Mouse (Mus musculus) neural tube, embryonic 12.5 days (tissue): ENCODE measurements at regions not wholly inside any gene's neighbourhood (a gene's known extent, or its start where the extent isn't known, plus 50 kb on each side); places are given as distances from the start of the nearest gene placed in this dataset.

Source experiments
- ATAC-seq: fragments of 200-750 bp; cut with Nextera tagmentation; 2 replicates; pipeline ENCODE4 v1.8.0; 2017; ENCODE audit warnings: low read depth, mild to moderate bottlenecking, moderate TSS enrichment, moderate library complexity; ENCODE audit not compliant: low FRiP score
- H3K27ac ChIP-seq: fragments of 300-500 bp; sonication (generic); 2 replicates; pipeline ENCODE4 v1.5.1; 2016
- H3K27me3 ChIP-seq: fragments of 300-500 bp; sonication (generic); replicated peaks from 2 replicates; pipeline ENCODE4 v1.6.1; 2016; ENCODE audit warnings: mild to moderate bottlenecking
- H3K36me3 ChIP-seq: fragments of 300-500 bp; sonication (generic); 2 replicates; pipeline ENCODE4 v1.6.1; 2016; ENCODE audit warnings: mild to moderate bottlenecking
- H3K4me1 ChIP-seq: fragments of 300-500 bp; sonication (generic); 2 replicates; pipeline ENCODE4 v1.6.1; 2016
- H3K4me2 ChIP-seq: fragments of 300-500 bp; sonication (generic); replicated peaks from 2 replicates; pipeline ENCODE4 v1.6.1; 2016; ENCODE audit warnings: mild to moderate bottlenecking
- H3K4me3 ChIP-seq: fragments of 300-500 bp; sonication (generic); 2 replicates; pipeline ENCODE4 v1.5.1; 2016
- H3K9ac ChIP-seq: fragments of 300-500 bp; sonication (generic); 2 replicates; pipeline ENCODE4 v1.6.1; 2016; ENCODE audit warnings: mild to moderate bottlenecking
- H3K9me3 ChIP-seq: fragments of 300-500 bp; sonication (generic); 2 replicates; pipeline ENCODE4 v1.6.1; 2016; ENCODE audit warnings: mild to moderate bottlenecking
- WGBS: fragments of 180-500 bp; shearing (Covaris S2); methylation state at CpG from one replicate; pipeline ENCODE4 v1.1.7; 2016; 5-methylcytosine and 5-hydroxymethylcytosine counted together

GRCm38 (mm10) chr3:149518928-149519574 lies 528.7 kb upstream of the Adgrl2 start:
- Histone ChIP-seq H3K27ac (no peak overlapping the region), H3K9me3 (no peaks in the 10 kb centered on the region), H3K27me3 (no peaks in the 10 kb centered on the region), H3K4me2 (peak overlapping the region; percentile 74), H3K36me3 (no peaks in the 10 kb centered on the region), H3K4me1 (peaks cover 10% of the 10 kb centered on the region), H3K4me3 (peak overlapping the region; percentile 34), H3K9ac (peak overlapping the region; percentile 22; the same call in 1 of the 2 replicates)
- 4% methylated on average over 27 of the region's 27 CpGs for WGBS
- peak; percentile 64 for ATAC-seq

DNA sequence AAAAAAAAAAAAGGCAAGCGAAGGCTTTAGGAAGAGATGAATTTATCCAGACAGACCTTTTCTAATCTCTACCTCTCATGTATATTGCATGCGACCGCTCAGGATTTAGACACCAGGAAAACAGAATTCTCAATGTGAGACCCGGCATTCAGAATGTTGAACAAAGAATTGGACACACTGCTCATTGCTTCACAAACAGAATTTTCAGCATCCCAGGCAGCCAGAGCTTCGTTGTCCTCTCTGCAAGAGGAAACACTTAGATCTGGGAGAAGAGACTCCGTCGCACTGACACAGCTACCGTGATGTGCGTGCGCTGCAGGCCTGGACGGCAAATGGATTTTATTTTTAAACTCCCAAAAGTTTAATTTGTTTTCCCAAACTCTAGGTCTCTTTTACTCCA lies 527.2 kb upstream of the Adgrl2 start:
- H3K9me3 ChIP-seq = no peaks in the 10 kb centered on the region
- no peak overlapping the region for H3K27ac ChIP-seq
- no peak overlapping the region for H3K9ac ChIP-seq
- WGBS = 45% methylated on average over 11 of the region's 11 CpGs
- no peaks in the 10 kb centered on the region for H3K36me3 ChIP-seq
- peaks cover 10% of the 10 kb centered on the region for H3K4me1 ChIP-seq
- ATAC-seq = no peak
- H3K4me3 ChIP-seq = no peak overlapping the region
- H3K4me2 ChIP-seq = no peak overlapping the region
- H3K27me3 ChIP-seq = no peaks in the 10 kb centered on the region

- no peaks in the 10 kb centered on the region for H3K36me3 ChIP-seq
- H3K27ac ChIP-seq = no peak overlapping the region
- 93% methylated on average over 6 of the region's 6 CpGs for WGBS
- no peaks in the 10 kb centered on the region for H3K9me3 ChIP-seq
- ATAC-seq = no peak
- no peak overlapping the region for H3K9ac ChIP-seq
- H3K4me2 ChIP-seq = no peak overlapping the region
- H3K4me3 ChIP-seq = no peak overlapping the region
- H3K4me1 ChIP-seq = no peaks in the 10 kb centered on the region
- no peaks in the 10 kb centered on the region for H3K27me3 ChIP-seq
Observed at GRCm38 (mm10) chr3:149509178-149509577, 518.8 kb upstream of the Adgrl2 start.

- H3K9ac ChIP-seq = no peak overlapping the region
- no peak overlapping the region for H3K27ac ChIP-seq
- 95% methylated on average over 10 of the region's 10 CpGs for whole genome bisulfite sequencing
- no peak overlapping the region for H3K4me2 ChIP-seq
- H3K36me3 ChIP-seq = no peaks in the 10 kb centered on the region
- no peaks in the 10 kb centered on the region for H3K4me1 ChIP-seq
- no peaks in the 10 kb centered on the region for H3K9me3 ChIP-seq
- no peak overlapping the region for H3K4me3 ChIP-seq
- H3K27me3 ChIP-seq = no peaks in the 10 kb centered on the region
- no peak for ATAC-seq
Observed at GRCm38 (mm10) chr3:149508671-149509070, 518.3 kb upstream of the Adgrl2 start.

DNA sequence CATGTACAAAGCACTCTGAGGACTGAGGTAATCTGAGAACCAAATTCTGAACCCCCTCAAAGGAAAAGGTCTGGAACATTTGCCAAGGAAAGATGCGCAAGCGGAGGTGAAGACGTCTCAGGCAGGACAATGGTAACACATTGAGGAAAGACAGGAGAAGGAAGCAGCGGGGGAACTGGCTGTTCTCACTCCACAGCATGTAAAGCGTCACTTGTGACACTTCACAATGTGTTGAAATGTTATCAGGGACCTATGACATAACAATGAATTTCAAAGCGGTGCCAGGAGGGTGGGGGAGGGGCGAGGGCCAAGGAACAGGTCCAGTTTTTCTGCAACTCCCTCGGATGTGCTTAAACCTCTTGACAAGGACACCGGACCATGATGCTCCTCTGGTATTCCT lies 515.3 kb upstream of the Adgrl2 start:
- H3K27me3 ChIP-seq = no peaks in the 10 kb centered on the region
- no peak for ATAC-seq
- no peak overlapping the region for H3K27ac ChIP-seq
- H3K9me3 ChIP-seq = no peaks in the 10 kb centered on the region
- H3K36me3 ChIP-seq = no peaks in the 10 kb centered on the region
- no peak overlapping the region for H3K9ac ChIP-seq
- no peak overlapping the region for H3K4me2 ChIP-seq
- no peak overlapping the region for H3K4me3 ChIP-seq
- no peaks in the 10 kb centered on the region for H3K4me1 ChIP-seq
- WGBS = 87% methylated on average over 9 of the region's 9 CpGs

DNA sequence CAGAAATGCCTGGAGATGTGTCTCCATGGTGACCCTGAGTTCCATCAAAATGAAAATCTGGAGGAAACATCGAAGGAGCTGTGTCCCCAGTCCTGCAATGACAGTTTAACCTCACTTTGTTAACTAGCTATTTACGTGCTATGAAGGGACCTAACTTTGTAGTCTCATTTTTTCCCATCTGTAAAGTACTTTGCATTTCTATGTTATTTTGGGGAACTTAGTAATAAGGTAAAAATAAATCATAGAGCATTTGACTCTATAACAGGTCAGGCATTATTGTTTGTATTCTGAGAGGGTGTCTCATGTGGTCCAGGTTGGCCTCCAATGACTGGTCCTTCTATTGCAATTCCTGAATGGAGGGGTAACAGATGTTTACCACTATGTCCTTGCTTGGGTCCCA lies 513.6 kb upstream of the Adgrl2 start:
- H3K4me3 ChIP-seq = no peak overlapping the region
- no peaks in the 10 kb centered on the region for H3K27me3 ChIP-seq
- H3K4me2 ChIP-seq = no peak overlapping the region
- H3K4me1 ChIP-seq = no peaks in the 10 kb centered on the region
- 92% methylated on average over 2 of the region's 2 CpGs for WGBS
- no peaks in the 10 kb centered on the region for H3K36me3 ChIP-seq
- no peak for ATAC-seq
- H3K27ac ChIP-seq = no peak overlapping the region
- no peaks in the 10 kb centered on the region for H3K9me3 ChIP-seq
- H3K9ac ChIP-seq = no peak overlapping the region

GRCm38 (mm10) chr3:149500130-149500529 lies 509.8 kb upstream of the Adgrl2 start:
- ATAC-seq = no peak
- H3K4me3 ChIP-seq = no peak overlapping the region
- no peaks in the 10 kb centered on the region for H3K9me3 ChIP-seq
- H3K4me1 ChIP-seq = no peaks in the 10 kb centered on the region
- no peaks in the 10 kb centered on the region for H3K27me3 ChIP-seq
- no peaks in the 10 kb centered on the region for H3K36me3 ChIP-seq
- 84% methylated on average over 3 of the region's 3 CpGs for WGBS
- H3K9ac ChIP-seq = no peak overlapping the region
- no peak overlapping the region for H3K27ac ChIP-seq
- no peak overlapping the region for H3K4me2 ChIP-seq

GRCm38 (mm10) chr3:149498765-149499164 lies 508.4 kb upstream of the Adgrl2 start:
- Histone ChIP-seq H3K4me2 (no peak overlapping the region), H3K4me3 (no peak overlapping the region), H3K27ac (no peak overlapping the region), H3K27me3 (no peaks in the 10 kb centered on the region), H3K9me3 (no peaks in the 10 kb centered on the region), H3K36me3 (no peaks in the 10 kb centered on the region), H3K4me1 (no peaks in the 10 kb centered on the region), H3K9ac (no peak overlapping the region)
- 69% methylated on average over 1 of the region's 1 CpGs for WGBS
- ATAC-seq = no peak

- no peak overlapping the region for H3K4me2 ChIP-seq
- H3K27ac ChIP-seq = no peak overlapping the region
- H3K9me3 ChIP-seq = no peaks in the 10 kb centered on the region
- H3K36me3 ChIP-seq = no peaks in the 10 kb centered on the region
- H3K4me1 ChIP-seq = no peaks in the 10 kb centered on the region
- no peak for ATAC-seq
- no peak overlapping the region for H3K4me3 ChIP-seq
- WGBS = 86% methylated on average over 10 of the region's 10 CpGs
- H3K9ac ChIP-seq = no peak overlapping the region
- no peaks in the 10 kb centered on the region for H3K27me3 ChIP-seq
Observed at GRCm38 (mm10) chr3:149496829-149497471, 506.6 kb upstream of the Adgrl2 start.

DNA sequence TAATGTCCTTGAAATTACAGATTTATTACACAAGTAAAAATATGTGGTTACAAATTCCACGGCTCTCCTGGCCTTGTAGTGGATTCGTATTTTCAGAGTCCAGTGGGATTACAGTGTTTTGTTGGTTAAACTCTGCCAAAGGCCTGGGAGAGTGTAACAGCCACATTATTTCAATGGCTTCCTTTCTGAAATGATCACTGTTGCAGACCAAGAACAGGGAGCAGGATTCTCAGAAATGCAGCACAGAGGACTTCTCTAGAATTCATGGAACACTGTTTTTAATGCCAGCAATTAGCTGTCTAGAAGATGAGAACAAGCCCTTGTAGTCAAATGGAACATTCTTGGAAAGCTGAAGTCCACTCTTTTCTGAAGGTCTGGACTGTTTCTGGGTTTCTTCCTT lies 505.8 kb upstream of the Adgrl2 start:
- Histone ChIP-seq H3K27me3 (no peaks in the 10 kb centered on the region), H3K4me2 (no peak overlapping the region), H3K36me3 (no peaks in the 10 kb centered on the region), H3K4me1 (no peaks in the 10 kb centered on the region), H3K9ac (no peak overlapping the region), H3K9me3 (no peaks in the 10 kb centered on the region), H3K4me3 (no peak overlapping the region), H3K27ac (no peak overlapping the region)
- ATAC-seq = no peak
- 73% methylated on average over 2 of the region's 2 CpGs for WGBS

GRCm38 (mm10) chr3:149488147-149488546 lies 497.8 kb upstream of the Adgrl2 start:
- H3K27ac ChIP-seq = no peak overlapping the region
- no peaks in the 10 kb centered on the region for H3K9me3 ChIP-seq
- no peak overlapping the region for H3K4me3 ChIP-seq
- ATAC-seq = no peak
- no peak overlapping the region for H3K4me2 ChIP-seq
- no peaks in the 10 kb centered on the region for H3K4me1 ChIP-seq
- no peaks in the 10 kb centered on the region for H3K36me3 ChIP-seq
- H3K27me3 ChIP-seq = no peaks in the 10 kb centered on the region
- no peak overlapping the region for H3K9ac ChIP-seq
- WGBS = 92% methylated on average over 4 of the region's 4 CpGs

- Histone ChIP-seq H3K27me3 (no peaks in the 10 kb centered on the region), H3K27ac (no peak overlapping the region), H3K4me3 (no peak overlapping the region), H3K4me1 (no peaks in the 10 kb centered on the region), H3K9me3 (no peaks in the 10 kb centered on the region), H3K9ac (no peak overlapping the region), H3K4me2 (no peak overlapping the region), H3K36me3 (no peaks in the 10 kb centered on the region)
- 83% methylated on average over 4 of the region's 4 CpGs for WGBS
- no peak for ATAC-seq
Observed at GRCm38 (mm10) chr3:149485406-149485805, 495.1 kb upstream of the Adgrl2 start.

DNA sequence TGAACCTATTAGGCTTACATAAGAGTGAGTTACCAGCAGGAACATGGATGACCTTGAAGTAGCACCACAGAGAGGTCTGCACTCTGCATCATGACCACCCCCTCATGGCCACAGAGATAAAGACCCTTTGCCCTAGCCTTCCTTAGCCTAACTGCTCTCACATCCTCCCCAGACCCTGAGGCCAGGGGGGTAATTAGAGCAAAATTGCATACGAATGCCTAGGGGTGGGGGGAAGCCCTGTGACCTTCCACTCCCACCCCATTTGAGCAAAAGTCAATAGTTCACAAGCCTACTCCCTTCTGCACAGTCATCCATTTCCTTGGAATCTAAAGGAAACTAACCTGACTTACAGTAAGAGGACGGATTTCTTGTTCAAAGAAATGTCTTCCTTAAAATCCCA lies 494.0 kb upstream of the Adgrl2 start:
- no peak for ATAC-seq
- WGBS = 57% methylated on average over 2 of the region's 2 CpGs
- Histone ChIP-seq H3K27ac (no peak overlapping the region), H3K9me3 (no peaks in the 10 kb centered on the region), H3K4me3 (no peak overlapping the region), H3K4me2 (no peak overlapping the region), H3K4me1 (no peaks in the 10 kb centered on the region), H3K9ac (no peak overlapping the region), H3K36me3 (no peaks in the 10 kb centered on the region), H3K27me3 (no peaks in the 10 kb centered on the region)
